Mouse (Mus musculus) embryo, embryonic 10.5 days (tissue): ENCODE results near the gene Nsun7.

ENCODE experiments used
- DNase-seq: peaks from one replicate; pipeline ENCODE4 v3.0.0-alpha.2; 2015; ENCODE audit warnings: low spot score

The Nsun7 gene

GRCm38 (mm10) chr5:66280742-66281141 lies 21.0 kb downstream of the Nsun7 start:
- peak; percentile 19 for DNase-seq

- no peak for DNase-seq
Measured at GRCm38 (mm10) chr5:66294106-66294625, 34.5 kb downstream of the Nsun7 start.

- no peak for DNase-seq
Measured at GRCm38 (mm10) chr5:66294952-66295351, 35.3 kb downstream of the Nsun7 start.

GRCm38 (mm10) chr5:66296116-66296515 lies 36.4 kb downstream of the Nsun7 start:
- DNase-seq: no peak

- DNase-seq: no peak
Measured at GRCm38 (mm10) chr5:66298856-66299255, 39.2 kb downstream of the Nsun7 start.

- no peak for DNase-seq
Measured at GRCm38 (mm10) chr5:66300576-66300975, 40.9 kb downstream of the Nsun7 start.

GRCm38 (mm10) chr5:66302085-66302815 lies 42.6 kb downstream of the Nsun7 start:
- DNase-seq: no peak

GRCm38 (mm10) chr5:66302873-66303272 lies 43.2 kb downstream of the Nsun7 start:
- no peak for DNase-seq

- no peak for DNase-seq
Measured at GRCm38 (mm10) chr5:66304300-66305067, 44.8 kb downstream of the Nsun7 start.

GRCm38 (mm10) chr5:66305511-66305910 lies 45.8 kb downstream of the Nsun7 start:
- DNase-seq: no peak

- DNase-seq: peak; percentile 29
Measured at GRCm38 (mm10) chr5:66310328-66310727, 50.6 kb downstream of the Nsun7 start.

GRCm38 (mm10) chr5:66310806-66311205 lies 51.1 kb downstream of the Nsun7 start:
- DNase-seq: no peak

GRCm38 (mm10) chr5:66315791-66316190 lies 56.1 kb downstream of the Nsun7 start:
- no peak for DNase-seq

GRCm38 (mm10) chr5:66319341-66319740 lies 59.6 kb downstream of the Nsun7 start:
- no peak for DNase-seq

- DNase-seq: no peak
Measured at GRCm38 (mm10) chr5:66319827-66320404, 60.2 kb downstream of the Nsun7 start.

- no peak for DNase-seq
Measured at GRCm38 (mm10) chr5:66323131-66323530, 63.4 kb downstream of the Nsun7 start.

- no peak for DNase-seq
Measured at GRCm38 (mm10) chr5:66323603-66324002, 63.9 kb downstream of the Nsun7 start.

- no peak for DNase-seq
Measured at GRCm38 (mm10) chr5:66326395-66326794, 66.7 kb downstream of the Nsun7 start.

GRCm38 (mm10) chr5:66327949-66328726 lies 68.4 kb downstream of the Nsun7 start:
- DNase-seq: peak; percentile 44

GRCm38 (mm10) chr5:66328766-66329165 lies 69.1 kb downstream of the Nsun7 start:
- DNase-seq: no peak

- DNase-seq: no peak
Measured at GRCm38 (mm10) chr5:66330806-66331205, 71.1 kb downstream of the Nsun7 start.
